Mouse (Mus musculus) midbrain, postnatal 0 days (tissue): ENCODE data around the gene Pabpn1l. TPM values are rescaled to one million over a fixed set of nuclear protein-coding genes. Genes with fewer than 3 reads are reported as not detected.

Source experiments
- ATAC-seq: fragments of 200-750 bp; cut with Nextera tagmentation; 2 replicates; pipeline ENCODE4 v1.8.0; 2017; ENCODE audit warnings: moderate number of reproducible peaks, mild to moderate bottlenecking, moderate TSS enrichment, moderate library complexity; ENCODE audit not compliant: low FRiP score
- DNase-seq: peaks from one replicate; pipeline ENCODE4 v3.0.0-alpha.2; 2015; ENCODE audit warnings: low spot score
- H3K27ac ChIP-seq: fragments of 300-500 bp; sonication (generic); 2 replicates; pipeline ENCODE4 v1.5.1; 2014; ENCODE audit warnings: low read depth, mild to moderate bottlenecking, low read length, mixed read lengths
- H3K27me3 ChIP-seq: fragments of 300-500 bp; sonication (generic); 2 replicates; pipeline ENCODE4 v1.6.1; 2014; ENCODE audit warnings: low read length, control low read depth, mixed read lengths; ENCODE audit not compliant: insufficient read depth
- H3K36me3 ChIP-seq: fragments of 300-500 bp; sonication (generic); 2 replicates; pipeline ENCODE4 v1.6.1; 2014; ENCODE audit warnings: low read length, control low read depth, mixed read lengths; ENCODE audit not compliant: insufficient read depth
- H3K4me1 ChIP-seq: fragments of 300-500 bp; sonication (generic); 2 replicates; pipeline ENCODE4 v1.6.1; 2014; ENCODE audit warnings: mild to moderate bottlenecking, control low read depth, antibody characterized with exemption, low read length, mixed read lengths; ENCODE audit not compliant: insufficient read depth
- H3K4me2 ChIP-seq: fragments of 300-500 bp; sonication (generic); 2 replicates; pipeline ENCODE4 v1.6.1; 2014; ENCODE audit warnings: low read depth, mild to moderate bottlenecking, low read length, mixed read lengths; ENCODE audit not compliant: poor library complexity, severe bottlenecking
- H3K4me3 ChIP-seq: fragments of 300-500 bp; sonication (generic); 2 replicates; pipeline ENCODE4 v1.5.1; 2014; ENCODE audit warnings: low read depth, mild to moderate bottlenecking, low read length, moderate library complexity
- H3K9ac ChIP-seq: fragments of 300-500 bp; sonication (generic); replicated peaks from 2 replicates; pipeline ENCODE4 v1.6.1; 2014; ENCODE audit warnings: mild to moderate bottlenecking, low read length, moderate library complexity, mixed read lengths; ENCODE audit not compliant: poor library complexity, severe bottlenecking
- H3K9me3 ChIP-seq: fragments of 300-500 bp; sonication (generic); 2 replicates; pipeline ENCODE4 v1.6.1; 2016; ENCODE audit warnings: low read length, control low read depth
- CTCF ChIP-seq: IDR thresholded peaks from 2 replicates; pipeline ENCODE4 v1.5.1; 2016; ENCODE audit warnings: antibody characterized with exemption, mild to moderate bottlenecking
- WGBS: fragments of 180-500 bp; shearing (Covaris S2); extraction: QIAGEN DNeasy Blood & Tissue Kit; methylation state at CpG from one replicate; pipeline ENCODE4 v1.1.7; 2014; 5-methylcytosine and 5-hydroxymethylcytosine counted together
- polyA plus RNA-seq: library from polyadenylated mRNA; unstranded; fragments of >200 nt; fragmentation: Nextera tagmentation; extraction: Ambion mirVana; gene quantifications from 2 replicates; pipeline ENCODE4 v1.2.1, GENCODE M21; 2015
- total RNA-seq: library from RNA; depleted of rRNA; stranded (reverse); fragments of >200 nt; gene quantifications from 2 replicates; pipeline ENCODE4 v1.2.3, GENCODE M21; 2014

The Pabpn1l gene
- total and polyA plus RNA-seq, 2 experiments from 2014 or later = not detected

- Histone ChIP-seq H3K9ac (no peak overlapping the region), H3K9me3 (no peaks in the 10 kb centered on the region), H3K4me3 (no peak overlapping the region), H3K4me2 (no peak overlapping the region), H3K4me1 (peaks cover 9% of the 10 kb centered on the region), H3K36me3 (no peaks in the 10 kb centered on the region; the same call in none of the 2 replicates), H3K27ac (no peak overlapping the region), H3K27me3 (no peaks in the 10 kb centered on the region)
- 83% methylated on average over 2 of the region's 2 CpGs for WGBS
- no peak for ATAC-seq
- no peak for DNase-seq
- TF ChIP-seq CTCF = no peak
These were observed 39.4 kb upstream of the Pabpn1l start for GRCm38 (mm10) chr8:122661894-122662293.

- H3K27me3 ChIP-seq = no peaks in the 10 kb centered on the region
- H3K9ac ChIP-seq = no peak overlapping the region
- ATAC-seq (no peak), DNase-seq (peak; percentile 66)
- 0 out of 2 replicates have a peak, but pooled peaks cover 2% of the 10 kb centered on the region for H3K4me1 ChIP-seq
- 48% methylated on average over 7 of the region's 7 CpGs for WGBS
- no peaks in the 10 kb centered on the region for H3K9me3 ChIP-seq
- H3K27ac ChIP-seq = no peak overlapping the region
- no peak overlapping the region for H3K4me3 ChIP-seq
- H3K4me2 ChIP-seq = no peak overlapping the region
- no peaks in the 10 kb centered on the region; the same call in none of the 2 replicates for H3K36me3 ChIP-seq
- no peak for TF ChIP-seq CTCF
These were observed 38.6 kb upstream of the Pabpn1l start for GRCm38 (mm10) chr8:122661138-122661537.

GRCm38 (mm10) chr8:122660022-122660421 lies 37.5 kb upstream of the Pabpn1l start:
- WGBS = 63% methylated on average over 2 of the region's 2 CpGs
- DNase-seq (no peak), ATAC-seq (no peak)
- TF ChIP-seq CTCF = peak; percentile 61
- H3K4me2 ChIP-seq = no peak overlapping the region
- no peak overlapping the region for H3K9ac ChIP-seq
- H3K36me3 ChIP-seq = no peaks in the 10 kb centered on the region; the same call in none of the 2 replicates
- H3K27me3 ChIP-seq = no peaks in the 10 kb centered on the region
- H3K27ac ChIP-seq = no peak overlapping the region
- 0 out of 2 replicates have a peak, but pooled peaks cover 2% of the 10 kb centered on the region for H3K4me1 ChIP-seq
- H3K9me3 ChIP-seq = no peaks in the 10 kb centered on the region
- H3K4me3 ChIP-seq = no peak overlapping the region

- Histone ChIP-seq H3K27me3 (no peaks in the 10 kb centered on the region), H3K4me2 (no peak overlapping the region), H3K27ac (no peak overlapping the region), H3K4me1 (no peaks in the 10 kb centered on the region), H3K4me3 (no peak overlapping the region), H3K36me3 (no peaks in the 10 kb centered on the region; the same call in none of the 2 replicates), H3K9me3 (no peaks in the 10 kb centered on the region), H3K9ac (no peak overlapping the region)
- no peak for DNase-seq
- WGBS = 78% methylated on average over 9 of the region's 9 CpGs
- ATAC-seq = no peak
- TF ChIP-seq CTCF = no peak
These were observed 36.2 kb upstream of the Pabpn1l start for GRCm38 (mm10) chr8:122658807-122659160.

- no peak for TF ChIP-seq CTCF
These were observed 35.7 kb upstream of the Pabpn1l start for GRCm38 (mm10) chr8:122658149-122658806.

More at GRCm38 (mm10) chr8:122658149-122658806, 35.7 kb upstream of the Pabpn1l start:
- H3K4me3 ChIP-seq = no peak overlapping the region
- no peaks in the 10 kb centered on the region; the same call in none of the 2 replicates for H3K36me3 ChIP-seq
- WGBS = 69% methylated on average over 10 of the region's 10 CpGs
- H3K27ac ChIP-seq = no peak overlapping the region
- no peak overlapping the region for H3K9ac ChIP-seq
- no peak overlapping the region for H3K4me2 ChIP-seq
- ATAC-seq (no peak), DNase-seq (no peak)
- no peaks in the 10 kb centered on the region for H3K27me3 ChIP-seq
- no peaks in the 10 kb centered on the region for H3K4me1 ChIP-seq
- no peaks in the 10 kb centered on the region for H3K9me3 ChIP-seq
